Mouse (Mus musculus): ENCODE measurements around the gene Olfr122. TPM values are rescaled to one million over a fixed set of nuclear protein-coding genes. Genes with fewer than 3 reads are reported as not detected.

Olfr122 gene
- polyA plus RNA-seq (2012; ENCODE audit: insufficient read depth, insufficient read length, low replicate concordance, missing spikeins), result not detected in 2 replicates

GRCm38 (mm10) chr17:37768307-37768706, at the start of gene Olfr122:
TSS of gene Olfr122 (plus strand) at chr17:37768607.
- Histone ChIP-seq H3K27ac (ENCODE audit: insufficient read depth, low read depth, low read length) (no peak within 1 kb of the TSS), H3K4me3 (ENCODE audit: insufficient read depth, low read depth, low read length) (no peak within 1 kb of the TSS), H3K4me1 (ENCODE audit: control insufficient read depth, insufficient read depth, low read length) (no peaks in the 10 kb centered on the region)
- 82% methylated on average over 4 of the region's 4 CpGs for WGBS
- TF ChIP-seq POLR2A (IDR thresholded peaks at IDR 0.05; ENCODE audit: insufficient read depth, low read depth, low read length) (no peak), CTCF (IDR thresholded peaks at IDR 0.05; ENCODE audit: insufficient read depth, low read depth, low read length) (no peak)

- Histone ChIP-seq H3K4me3 (ENCODE audit: insufficient read depth, low read depth, low read length) (no peak within 1 kb of the TSS), H3K4me1 (ENCODE audit: control insufficient read depth, insufficient read depth, low read length) (no peaks in the 10 kb centered on the region), H3K27ac (ENCODE audit: insufficient read depth, low read depth, low read length) (no peak within 1 kb of the TSS)
- TF ChIP-seq CTCF (IDR thresholded peaks at IDR 0.05; ENCODE audit: insufficient read depth, low read depth, low read length) (no peak), POLR2A (IDR thresholded peaks at IDR 0.05; ENCODE audit: insufficient read depth, low read depth, low read length) (no peak)
- 75% methylated on average over 1 of the region's 1 CpGs for WGBS
Observed at GRCm38 (mm10) chr17:37721508-37721907, 46.9 kb upstream of the Olfr122 start, which contains the start of gene Olfr120. TSS of gene Olfr120 (plus strand) at chr17:37721808.

GRCm38 (mm10) chr17:37738070-37738469, 30.3 kb upstream of the Olfr122 start:
- 56% methylated on average over 7 of the region's 7 CpGs for WGBS
- Histone ChIP-seq H3K27ac (ENCODE audit: insufficient read depth, low read depth, low read length) (no peak overlapping the region), H3K4me1 (ENCODE audit: control insufficient read depth, insufficient read depth, low read length) (no peaks in the 10 kb centered on the region), H3K4me3 (ENCODE audit: insufficient read depth, low read depth, low read length) (no peak overlapping the region)
- TF ChIP-seq CTCF (IDR thresholded peaks at IDR 0.05; ENCODE audit: insufficient read depth, low read depth, low read length) (no peak), POLR2A (IDR thresholded peaks at IDR 0.05; ENCODE audit: insufficient read depth, low read depth, low read length) (no peak)

- Histone ChIP-seq H3K4me1 (ENCODE audit: control insufficient read depth, insufficient read depth, low read length) (no peaks in the 10 kb centered on the region), H3K27ac (ENCODE audit: insufficient read depth, low read depth, low read length) (no peak within 1 kb of the TSS), H3K4me3 (ENCODE audit: insufficient read depth, low read depth, low read length) (no peak within 1 kb of the TSS)
- TF ChIP-seq CTCF (IDR thresholded peaks at IDR 0.05; ENCODE audit: insufficient read depth, low read depth, low read length) (no peak), POLR2A (IDR thresholded peaks at IDR 0.05; ENCODE audit: insufficient read depth, low read depth, low read length) (no peak)
- WGBS, result 90% methylated on average over 2 of the region's 2 CpGs
Observed at GRCm38 (mm10) chr17:37793229-37793628, 24.8 kb downstream of the Olfr122 start, which contains the start of gene Olfr123. TSS of gene Olfr123 (plus strand) at chr17:37793529.

DNA sequence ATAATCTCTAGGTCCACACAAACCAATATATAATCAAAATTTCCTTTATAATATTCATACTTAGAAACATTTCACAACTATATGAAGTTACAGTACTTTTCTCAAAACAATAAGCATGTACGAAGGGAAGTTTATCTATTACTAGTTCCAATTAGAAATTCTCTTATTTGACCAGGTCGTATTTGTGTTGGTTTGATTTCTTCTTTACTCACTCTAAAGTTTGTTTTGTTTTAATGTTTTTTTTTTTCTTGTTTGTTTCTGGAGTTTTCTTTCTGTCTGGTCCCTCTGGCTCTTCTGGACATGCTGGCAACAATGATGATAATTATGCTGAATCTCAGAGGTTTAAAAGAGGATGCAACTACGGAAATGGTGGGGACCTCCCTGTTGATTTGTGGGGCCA, 31.2 kb downstream of the Olfr122 start, which contains the start of gene Olfr124:
Olfr124 (plus strand) TSS at position 301 of the 400 bp plus-strand sequence.
- no peak within 1 kb of the TSS for H3K27ac ChIP-seq (ENCODE audit: insufficient read depth, low read depth, low read length)
- H3K4me3 ChIP-seq (ENCODE audit: insufficient read depth, low read depth, low read length), result no peak within 1 kb of the TSS
- no peak for TF ChIP-seq POLR2A (IDR thresholded peaks at IDR 0.05; ENCODE audit: insufficient read depth, low read depth, low read length)
- TF ChIP-seq CTCF (IDR thresholded peaks at IDR 0.05; ENCODE audit: insufficient read depth, low read depth, low read length), result no peak
- no peaks in the 10 kb centered on the region for H3K4me1 ChIP-seq (ENCODE audit: control insufficient read depth, insufficient read depth, low read length)
- WGBS, result 86% methylated on average over 3 of the region's 3 CpGs

Other genes with a start within 250 kb of the Olfr122 start
- not detected in 2 replicates for gene Olfr112, start 199.2 kb upstream of the Olfr122 start, polyA plus RNA-seq (2012; ENCODE audit: insufficient read depth, insufficient read length, low replicate concordance, missing spikeins)
- gene Olfr113, start 190.9 kb upstream of the Olfr122 start, polyA plus RNA-seq (2012; ENCODE audit: insufficient read depth, insufficient read length, low replicate concordance, missing spikeins), result not detected in 2 replicates
- gene Olfr114, start 175.9 kb upstream of the Olfr122 start, polyA plus RNA-seq (2012; ENCODE audit: insufficient read depth, insufficient read length, low replicate concordance, missing spikeins), result not detected in 2 replicates
- not detected in 2 replicates for gene Olfr115, start 141.5 kb upstream of the Olfr122 start, polyA plus RNA-seq (2012; ENCODE audit: insufficient read depth, insufficient read length, low replicate concordance, missing spikeins)
- not detected in 2 replicates for gene Olfr116, start 141.4 kb upstream of the Olfr122 start, polyA plus RNA-seq (2012; ENCODE audit: insufficient read depth, insufficient read length, low replicate concordance, missing spikeins)
- not detected in 2 replicates for gene Olfr117, start 104.8 kb upstream of the Olfr122 start, polyA plus RNA-seq (2012; ENCODE audit: insufficient read depth, insufficient read length, low replicate concordance, missing spikeins)
- not detected in 2 replicates for gene Olfr118, start 101.6 kb upstream of the Olfr122 start, polyA plus RNA-seq (2012; ENCODE audit: insufficient read depth, insufficient read length, low replicate concordance, missing spikeins)
- not detected in 2 replicates for gene Olfr119, start 72.0 kb upstream of the Olfr122 start, polyA plus RNA-seq (2012; ENCODE audit: insufficient read depth, insufficient read length, low replicate concordance, missing spikeins)
- gene Olfr120, start 46.8 kb upstream of the Olfr122 start, polyA plus RNA-seq (2012; ENCODE audit: insufficient read depth, insufficient read length, low replicate concordance, missing spikeins), result not detected in 2 replicates
- gene Olfr121, start 19.8 kb upstream of the Olfr122 start, polyA plus RNA-seq (2012; ENCODE audit: insufficient read depth, insufficient read length, low replicate concordance, missing spikeins), result not detected in 2 replicates
- not detected in 2 replicates for gene Olfr123, start 24.9 kb downstream of the Olfr122 start, polyA plus RNA-seq (2012; ENCODE audit: insufficient read depth, insufficient read length, low replicate concordance, missing spikeins)
- not detected in 2 replicates for gene Olfr124, start 31.3 kb downstream of the Olfr122 start, polyA plus RNA-seq (2012; ENCODE audit: insufficient read depth, insufficient read length, low replicate concordance, missing spikeins)
- not detected in 2 replicates for gene Olfr125, start 64.3 kb downstream of the Olfr122 start, polyA plus RNA-seq (2012; ENCODE audit: insufficient read depth, insufficient read length, low replicate concordance, missing spikeins)
- gene Olfr126, start 78.9 kb downstream of the Olfr122 start, polyA plus RNA-seq (2012; ENCODE audit: insufficient read depth, insufficient read length, low replicate concordance, missing spikeins), result not detected in 2 replicates
- gene Olfr127, start 131.8 kb downstream of the Olfr122 start, polyA plus RNA-seq (2012; ENCODE audit: insufficient read depth, insufficient read length, low replicate concordance, missing spikeins), result not detected in 2 replicates
- not detected in 2 replicates for gene Olfr128, start 151.9 kb downstream of the Olfr122 start, polyA plus RNA-seq (2012; ENCODE audit: insufficient read depth, insufficient read length, low replicate concordance, missing spikeins)
- not detected in 2 replicates for gene Olfr761, start 184.5 kb downstream of the Olfr122 start, polyA plus RNA-seq (2012; ENCODE audit: insufficient read depth, insufficient read length, low replicate concordance, missing spikeins)